Mouse (Mus musculus): ENCODE measurements around the gene Cox14. TPM values are rescaled to one million over a fixed set of nuclear protein-coding genes. Genes with fewer than 3 reads are reported as not detected.

The Cox14 gene
- total RNA-seq, 2 experiments from 2014 or later, result 17.2 to 60.9 TPM

DNA sequence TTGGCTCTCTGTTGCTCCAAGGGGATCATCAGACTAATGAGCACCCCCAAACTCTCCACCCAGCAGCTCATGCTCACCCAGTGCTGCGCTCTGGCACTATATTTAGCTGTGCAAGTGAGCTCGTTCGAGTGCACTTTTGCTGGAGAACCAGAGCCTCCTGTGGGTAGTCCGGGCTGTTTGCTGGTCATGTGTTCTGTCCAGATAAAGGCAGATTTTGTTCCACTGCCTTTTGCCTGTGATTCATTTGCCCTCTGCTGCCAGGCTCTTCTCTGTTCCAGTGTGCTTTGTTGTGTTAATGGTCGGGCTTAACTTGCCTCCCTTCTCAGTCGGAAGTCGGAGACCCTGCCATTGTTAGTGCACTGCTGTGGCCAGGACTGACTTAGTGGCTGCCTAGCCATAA lies 20.5 kb upstream of the Cox14 start:
- ATAC-seq (replicated peaks; ENCODE audit: low FRiP score, low TSS enrichment, poor library complexity, severe bottlenecking), result no peak

GRCm38 (mm10) chr15:99705440-99706048 lies 19.9 kb upstream of the Cox14 start, which contains the start of gene Gm17349:
Gm17349 (minus strand) TSS chr15:99705490.
- ATAC-seq (replicated peaks; ENCODE audit: low FRiP score, low TSS enrichment, poor library complexity, severe bottlenecking), result peak; percentile 50

DNA sequence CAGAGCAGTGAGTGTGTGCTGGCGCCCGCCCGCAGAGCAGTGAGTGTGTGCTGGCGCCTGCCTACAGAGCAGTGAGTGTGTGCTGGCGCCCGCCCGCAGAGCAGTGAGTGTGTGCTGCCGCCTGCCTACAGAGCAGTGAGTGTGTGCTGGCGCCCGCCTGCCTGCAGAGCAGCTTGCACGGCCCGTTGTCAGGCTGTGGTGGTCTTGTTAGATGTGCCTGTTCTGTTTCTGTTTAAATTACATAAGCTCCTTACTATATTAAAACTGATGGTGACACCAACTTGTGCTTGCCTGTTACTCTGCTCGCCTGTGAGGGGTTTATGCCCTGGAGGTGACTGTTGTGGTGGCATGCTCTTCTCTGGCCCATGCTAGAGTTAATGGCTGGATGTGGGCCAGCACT lies 17.2 kb upstream of the Cox14 start:
- no peak for ATAC-seq (replicated peaks; ENCODE audit: low FRiP score, low TSS enrichment, poor library complexity, severe bottlenecking)

DNA sequence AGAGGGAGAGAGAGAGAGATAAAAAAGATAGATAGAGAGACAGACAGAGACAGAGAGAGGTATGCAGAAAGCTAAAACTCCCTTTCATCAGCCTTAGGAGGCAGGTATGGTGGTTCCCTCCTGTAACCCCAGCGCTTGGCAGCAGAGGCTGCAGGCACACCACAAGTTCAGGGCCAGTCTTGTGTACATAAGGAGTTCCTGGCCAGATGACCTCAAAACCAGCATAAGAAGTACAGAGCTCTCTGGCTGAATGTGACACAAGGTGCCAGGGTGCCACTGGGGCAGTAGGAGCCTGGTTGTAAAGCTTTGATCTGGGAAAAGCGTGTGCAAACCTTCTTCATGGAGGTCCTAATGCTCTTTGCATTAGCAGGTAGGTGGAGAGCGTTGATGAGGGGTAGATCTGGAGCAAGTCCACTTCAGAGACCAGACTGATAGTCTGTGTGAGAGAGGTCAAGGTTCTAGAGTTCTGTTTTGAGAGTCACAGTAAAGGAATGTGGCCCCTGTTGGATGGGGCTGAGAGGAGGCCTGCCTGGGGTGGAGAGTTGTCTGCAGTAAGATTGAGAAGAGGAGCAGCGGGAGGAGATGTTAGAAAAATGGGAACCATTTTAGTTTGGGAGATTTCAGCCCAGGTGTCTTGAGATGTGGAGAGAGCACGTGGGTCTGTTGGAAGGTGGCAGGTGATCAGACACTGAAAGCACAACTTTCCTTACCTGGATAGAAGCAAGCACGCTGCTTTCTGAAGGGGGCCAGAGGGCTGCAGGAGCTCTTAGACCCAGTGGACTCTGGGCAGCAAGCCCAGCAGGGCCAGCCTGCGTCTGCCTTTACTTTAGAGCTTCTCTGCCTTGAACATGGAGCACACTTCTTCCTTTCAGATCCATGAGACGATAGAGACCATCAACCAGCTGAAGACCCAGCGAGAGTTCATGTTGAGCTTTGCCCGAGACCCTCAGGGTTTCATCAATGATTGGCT lies 14.9 kb upstream of the Cox14 start:
- no peak for ATAC-seq (replicated peaks; ENCODE audit: low FRiP score, low TSS enrichment, poor library complexity, severe bottlenecking)

DNA sequence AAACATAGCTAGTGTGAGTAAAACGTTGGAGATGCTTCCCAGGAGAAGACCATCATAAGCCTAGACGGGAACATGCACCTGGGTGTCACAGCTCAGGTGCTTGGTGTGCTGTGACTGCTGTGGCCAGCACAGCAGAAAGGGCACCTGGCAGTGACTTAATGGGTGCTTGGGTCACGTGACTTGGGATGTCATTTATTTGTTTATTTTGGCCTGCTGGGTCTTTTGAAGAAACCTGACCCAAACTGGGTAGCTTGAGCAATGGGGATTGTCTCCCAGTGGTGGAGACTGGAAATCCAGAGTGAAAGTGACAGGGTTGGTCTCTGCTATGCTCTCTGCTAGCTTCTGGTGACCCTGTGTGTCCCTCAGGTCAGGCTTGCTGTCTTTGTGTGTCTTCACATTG lies 13.9 kb upstream of the Cox14 start:
- ATAC-seq (replicated peaks; ENCODE audit: low FRiP score, low TSS enrichment, poor library complexity, severe bottlenecking), result no peak

GRCm38 (mm10) chr15:99712666-99713559 lies 12.5 kb upstream of the Cox14 start:
- ATAC-seq (replicated peaks; ENCODE audit: low FRiP score, low TSS enrichment, poor library complexity, severe bottlenecking), result no peak

DNA sequence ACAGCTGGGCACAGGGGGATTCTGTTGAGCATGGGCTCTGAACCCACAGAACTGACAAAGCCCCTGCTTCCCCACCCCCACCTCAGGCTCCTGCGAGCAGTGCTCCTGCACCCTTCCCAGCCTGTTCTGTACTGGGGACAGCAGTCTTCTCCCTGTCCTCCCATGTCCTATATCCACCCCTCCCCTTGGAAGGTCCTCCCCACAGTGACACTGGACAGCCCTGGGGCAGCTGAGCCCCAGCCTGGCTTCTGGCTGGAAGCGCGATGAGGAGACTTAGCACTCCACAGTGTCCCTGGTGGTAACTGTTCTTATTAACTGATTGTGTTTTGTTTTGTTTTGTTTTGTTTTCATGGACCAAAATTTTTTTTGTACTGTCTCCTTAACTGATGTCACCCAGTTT lies 11.8 kb upstream of the Cox14 start:
- no peak for ATAC-seq (replicated peaks; ENCODE audit: low FRiP score, low TSS enrichment, poor library complexity, severe bottlenecking)

- no peak for ATAC-seq (replicated peaks; ENCODE audit: low FRiP score, low TSS enrichment, poor library complexity, severe bottlenecking)
Observed at GRCm38 (mm10) chr15:99714206-99714605, 11.2 kb upstream of the Cox14 start.

- peak; percentile 55 for ATAC-seq (replicated peaks; ENCODE audit: low FRiP score, low TSS enrichment, poor library complexity, severe bottlenecking)
Observed at GRCm38 (mm10) chr15:99714858-99715257, 10.6 kb upstream of the Cox14 start.

DNA sequence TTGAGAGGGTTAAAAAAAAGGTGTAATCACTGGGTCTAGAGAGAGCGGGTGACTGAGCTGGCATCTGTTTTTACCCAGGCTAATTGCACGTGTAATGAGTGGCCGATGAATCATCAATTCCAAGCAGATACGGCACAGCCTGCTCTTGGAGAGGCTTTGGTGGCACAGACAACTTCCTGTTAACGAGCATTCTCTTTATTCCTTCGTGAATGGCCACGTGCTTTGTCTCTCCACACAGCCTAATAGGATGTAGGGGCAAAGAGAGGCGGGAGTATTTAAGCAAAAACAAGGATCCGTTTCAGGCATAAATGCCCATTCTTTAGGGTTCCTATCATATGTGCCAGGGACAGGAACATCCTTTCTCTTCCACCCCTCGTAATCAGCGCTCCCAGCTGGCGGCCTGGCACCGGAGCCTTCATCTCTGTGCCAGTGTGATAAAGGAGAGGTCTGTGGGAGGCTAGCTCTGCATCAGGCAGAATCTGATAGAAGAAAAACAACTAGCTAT lies 10.0 kb upstream of the Cox14 start:
- ATAC-seq (replicated peaks; ENCODE audit: low FRiP score, low TSS enrichment, poor library complexity, severe bottlenecking), result peak; percentile 84

- ATAC-seq (replicated peaks; ENCODE audit: low FRiP score, low TSS enrichment, poor library complexity, severe bottlenecking), result no peak
Observed at GRCm38 (mm10) chr15:99715982-99716746, 9.3 kb upstream of the Cox14 start.

DNA sequence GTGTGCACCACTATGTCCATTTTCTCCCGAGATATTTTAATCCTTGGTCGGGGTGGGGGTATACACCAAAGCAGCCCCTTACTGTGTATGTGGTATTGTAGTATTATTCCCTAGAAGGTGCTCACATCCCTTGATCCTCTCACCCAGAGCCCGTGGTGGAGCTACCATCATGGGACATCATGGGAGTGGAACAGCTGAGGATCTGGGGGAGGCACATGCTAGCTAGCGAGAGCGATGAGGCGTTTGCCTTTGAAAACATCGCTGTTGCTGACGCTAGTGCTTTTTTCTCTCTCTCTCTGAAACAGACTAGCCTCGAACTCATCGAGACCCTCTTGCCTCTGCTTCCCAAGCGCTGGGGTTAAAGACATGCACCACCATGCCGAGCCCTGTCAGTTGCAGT lies 8.6 kb upstream of the Cox14 start:
- no peak for ATAC-seq (replicated peaks; ENCODE audit: low FRiP score, low TSS enrichment, poor library complexity, severe bottlenecking)

- no peak for ATAC-seq (replicated peaks; ENCODE audit: low FRiP score, low TSS enrichment, poor library complexity, severe bottlenecking)
Observed at GRCm38 (mm10) chr15:99717386-99718334, 7.8 kb upstream of the Cox14 start, which contains the start of gene Gpd1. Gpd1 (plus strand) TSS chr15:99717515.

DNA sequence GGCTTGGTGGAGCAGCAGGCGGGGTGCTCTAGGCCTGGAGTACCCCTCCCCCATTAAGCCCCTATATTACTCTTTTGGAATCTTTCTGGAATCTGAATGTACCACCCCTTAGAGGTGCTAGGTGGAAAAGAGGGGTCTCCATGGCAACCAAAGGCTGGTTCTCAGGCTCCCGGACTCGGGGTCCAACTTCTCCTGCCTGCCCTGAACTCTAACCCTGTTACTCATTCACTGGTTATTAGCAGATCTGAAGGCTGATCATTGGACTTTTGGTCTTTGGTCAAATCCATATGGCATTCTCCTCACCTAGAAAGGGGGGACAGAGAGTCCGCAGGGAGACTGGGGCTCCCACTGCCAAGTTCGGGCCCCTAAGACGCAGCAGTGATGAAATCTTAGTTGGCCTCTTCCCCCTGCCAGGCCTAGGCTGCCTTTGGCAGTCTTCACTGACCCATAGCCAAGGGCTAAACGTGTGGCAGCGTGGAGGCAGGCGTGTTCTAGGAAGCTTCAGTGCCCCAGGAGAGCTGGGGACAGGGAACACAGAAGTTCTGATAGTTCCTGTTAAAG lies 6.9 kb upstream of the Cox14 start:
- no peak for ATAC-seq (replicated peaks; ENCODE audit: low FRiP score, low TSS enrichment, poor library complexity, severe bottlenecking)

DNA sequence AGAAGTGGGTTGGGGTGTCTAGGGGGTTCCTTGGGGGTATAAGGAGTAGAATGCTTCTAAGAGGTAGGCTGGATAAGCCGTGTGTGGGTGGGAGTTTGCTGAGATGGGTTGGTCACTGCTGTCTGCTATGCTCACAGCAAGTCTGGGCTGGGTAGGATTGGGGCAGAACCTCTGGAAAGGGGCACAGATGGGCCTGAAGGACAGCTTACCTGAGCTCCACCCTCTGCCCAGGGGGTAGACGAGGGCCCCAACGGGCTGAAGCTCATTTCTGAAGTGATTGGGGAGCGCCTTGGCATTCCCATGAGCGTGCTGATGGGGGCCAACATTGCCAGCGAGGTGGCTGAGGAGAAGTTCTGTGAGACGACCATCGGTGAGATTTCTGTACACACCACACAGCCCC lies 5.6 kb upstream of the Cox14 start:
- ATAC-seq (replicated peaks; ENCODE audit: low FRiP score, low TSS enrichment, poor library complexity, severe bottlenecking), result no peak

GRCm38 (mm10) chr15:99721921-99722743 lies 3.3 kb upstream of the Cox14 start:
- no peak for ATAC-seq (replicated peaks; ENCODE audit: low FRiP score, low TSS enrichment, poor library complexity, severe bottlenecking)

DNA sequence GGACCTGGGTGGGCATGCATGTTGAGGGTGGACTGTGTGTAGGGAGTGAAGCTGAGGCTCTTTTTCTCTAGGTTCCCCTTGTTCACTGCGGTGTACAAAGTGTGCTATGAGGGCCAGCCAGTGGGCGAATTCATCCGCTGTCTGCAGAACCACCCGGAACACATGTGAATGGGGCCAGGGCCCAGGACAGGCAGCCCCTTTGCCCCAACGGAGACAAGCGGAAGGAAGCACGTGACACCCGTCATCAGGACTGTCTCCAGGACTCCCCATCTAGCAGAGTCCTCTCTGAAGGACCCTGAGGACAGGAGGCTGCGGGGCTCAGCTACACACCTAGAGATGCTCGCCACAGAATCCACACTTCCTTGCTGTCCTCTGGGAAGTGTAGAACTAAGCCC lies 2.3 kb upstream of the Cox14 start:
- ATAC-seq (replicated peaks; ENCODE audit: low FRiP score, low TSS enrichment, poor library complexity, severe bottlenecking), result no peak

Measured in megakaryocyte-erythroid progenitor cell, adult 5-6 weeks (primary cell).